Comparison of ENCODE assay signal across 20 mouse cellular contexts in genomic region chr11:5423000-5423399, GRCm38 (mm10). TPM values are rescaled to one million over a fixed set of nuclear protein-coding genes. Genes with fewer than 3 reads are reported as not detected.
DNase-seq lines count a peak whose midpoint lies in the region; ATAC-seq and TF ChIP-seq lines count a peak whose summit lies in the region.
"Had no signal": no experiment of that assay in that cellular context is flagged by ENCODE, and none has a peak within 500 bp of the region (broad histone marks: within the 10 kb centered on the region; RNA-seq: fewer than 3 reads in every experiment).

No protein-coding gene starts in this region.

- peaks cover 32% of the 10 kb centered on the region for H3K4me1 ChIP-seq in embryonic facial prominence, embryonic 15.5 days
- H3K4me1 ChIP-seq in embryonic facial prominence, embryonic 10.5 days: peaks cover 52% of the 10 kb centered on the region
- peaks cover 50% of the 10 kb centered on the region for H3K4me1 ChIP-seq in heart, embryonic 16.5 days (ENCODE audit: control insufficient read depth, insufficient read depth, low read length)
- peaks cover 44% of the 10 kb centered on the region for H3K4me1 ChIP-seq in lung, embryonic 14.5 days (ENCODE audit: insufficient read depth)
- peaks cover 23 to 24% of the 10 kb centered on the region in 2 experiments for H3K4me1 ChIP-seq in MEL (ENCODE audit: control insufficient read depth in 1 of 2, insufficient read depth in 2 of 2, low read length in 2 of 2)

- H3K4me3 ChIP-seq in embryonic facial prominence, embryonic 15.5 days (replicated peaks): no peak overlapping the region
- no peak overlapping the region for H3K4me3 ChIP-seq in embryonic facial prominence, embryonic 10.5 days
- H3K4me3 ChIP-seq in heart, embryonic 16.5 days (ENCODE audit: low read length): no peak overlapping the region
- no peak overlapping the region for H3K4me3 ChIP-seq in lung, embryonic 14.5 days (ENCODE audit: low read depth, low read length)
- no peak overlapping the region for H3K4me3 ChIP-seq in MEL (ENCODE audit: control insufficient read depth in 1 of 2, insufficient read depth in 1 of 2, low read depth in 2 of 2, low read length in 2 of 2)
- H3K4me3 ChIP-seq: erythroblast, embryonic 14.5 days; forebrain, embryonic 10.5 days; heart, embryonic 13.5 days; hindbrain, embryonic 10.5 days; intestine, embryonic 15.5 days had no signal

- 0 out of 2 replicates have a peak overlapping the region, but pooled peaks have one; percentile 40 for H3K27ac ChIP-seq in embryonic facial prominence, embryonic 15.5 days (replicated peaks)
- no peak overlapping the region for H3K27ac ChIP-seq in embryonic facial prominence, embryonic 10.5 days (replicated peaks)
- peak overlapping the region; percentile 85; the same call in 1 of the 2 replicates for H3K27ac ChIP-seq in heart, embryonic 16.5 days (ENCODE audit: low read length)
- H3K27ac ChIP-seq in lung, embryonic 14.5 days (ENCODE audit: low read depth): peak overlapping the region; percentile 60; the same call in 1 of the 2 replicates
- no peak overlapping the region for H3K27ac ChIP-seq in MEL (ENCODE audit: control insufficient read depth, low read depth, low read length)
- H3K27ac ChIP-seq: forebrain, embryonic 10.5 days; heart, embryonic 13.5 days; hindbrain, embryonic 10.5 days; hindbrain, embryonic 14.5 days; intestine, embryonic 15.5 days had no signal

- TF ChIP-seq POLR2A in MEL (IDR thresholded peaks at IDR 0.05; ENCODE audit: control insufficient read depth in 1 of 2, insufficient read depth in 1 of 2, low read depth in 1 of 2, low read length in 2 of 2, poor library complexity in 1 of 2): no peak

- TF ChIP-seq RAD21 in MEL (IDR thresholded peaks at IDR 0.05; ENCODE audit: low read depth, low read length): no peak

- DNase-seq in embryonic facial prominence, embryonic 10.5 days (ENCODE audit: low spot score): no peak
- DNase-seq in heart, postnatal 36 days: no peak
- DNase-seq in lung, embryonic 14.5 days: no peak
- DNase-seq in lung, postnatal 10 days: no peak
- no peak for DNase-seq in MEL (ENCODE audit: low read depth, low spot score)
- DNase-seq: adrenal gland, adult 2 months; adrenal gland, postnatal 25 days; cerebellum, adult 8-10 months; cerebellum, postnatal 36 days; heart, postnatal 10 days had no signal

- intact Hi-C loops in heart, postnatal 36 days (cut with DNase I): no loop called here

- no peak overlapping the region for H3K4me2 ChIP-seq in embryonic facial prominence, embryonic 15.5 days (replicated peaks)
- H3K4me2 ChIP-seq in heart, embryonic 16.5 days (ENCODE audit: low read depth, low read length): no peak overlapping the region
- no peak overlapping the region for H3K4me2 ChIP-seq in lung, embryonic 14.5 days
- H3K4me2 ChIP-seq: heart, embryonic 13.5 days; hindbrain, embryonic 14.5 days; intestine, embryonic 15.5 days had no signal

- H3K27me3 ChIP-seq in embryonic facial prominence, embryonic 15.5 days: no peaks in the 10 kb centered on the region
- no peaks in the 10 kb centered on the region for H3K27me3 ChIP-seq in embryonic facial prominence, embryonic 10.5 days (replicated peaks; ENCODE audit: low read depth, poor library complexity, severe bottlenecking)
- H3K27me3 ChIP-seq in heart, embryonic 16.5 days (ENCODE audit: control insufficient read depth, insufficient read depth, low read length): no peaks in the 10 kb centered on the region
- H3K27me3 ChIP-seq in lung, embryonic 14.5 days (ENCODE audit: insufficient read depth, low read length): no peaks in the 10 kb centered on the region
- no peaks in the 10 kb centered on the region for H3K27me3 ChIP-seq in MEL (ENCODE audit: control insufficient read depth in 1 of 2, insufficient read depth in 2 of 2, low read length in 2 of 2)
- H3K27me3 ChIP-seq: CH12.LX; heart, embryonic 13.5 days; intestine, embryonic 15.5 days had no signal

- H3K9me3 ChIP-seq in embryonic facial prominence, embryonic 15.5 days (replicated peaks): no peaks in the 10 kb centered on the region
- no peaks in the 10 kb centered on the region for H3K9me3 ChIP-seq in embryonic facial prominence, embryonic 10.5 days
- no peaks in the 10 kb centered on the region for H3K9me3 ChIP-seq in heart, embryonic 16.5 days (replicated peaks; ENCODE audit: control insufficient read depth, low read length)
- H3K9me3 ChIP-seq in lung, embryonic 14.5 days (ENCODE audit: low read depth, low read length): no peaks in the 10 kb centered on the region
- no peaks in the 10 kb centered on the region for H3K9me3 ChIP-seq in MEL (replicated peaks; ENCODE audit: insufficient read depth, low read length)
- H3K9me3 ChIP-seq: forebrain, embryonic 10.5 days; heart, embryonic 13.5 days; hindbrain, embryonic 10.5 days; intestine, embryonic 15.5 days had no signal

- H3K9ac ChIP-seq in embryonic facial prominence, embryonic 15.5 days: no peak overlapping the region
- no peak overlapping the region for H3K9ac ChIP-seq in heart, embryonic 16.5 days (ENCODE audit: low read length)
- no peak overlapping the region for H3K9ac ChIP-seq in lung, embryonic 14.5 days
- H3K9ac ChIP-seq in MEL (ENCODE audit: control insufficient read depth, low read depth, low read length, poor library complexity, severe bottlenecking): no peak overlapping the region
- H3K9ac ChIP-seq: heart, embryonic 13.5 days; hindbrain, embryonic 14.5 days; intestine, embryonic 15.5 days had no signal

- ATAC-seq in embryonic facial prominence, embryonic 15.5 days (ENCODE audit: insufficient number of reproducible peaks, low FRiP score, low TSS enrichment, low read depth): no peak
- no peak for ATAC-seq in heart, embryonic 16.5 days (replicated peaks; ENCODE audit: extremely low read depth, insufficient read depth, low FRiP score)
- no peak for ATAC-seq in lung, embryonic 14.5 days (ENCODE audit: insufficient read depth)
- ATAC-seq: forebrain, embryonic 14.5 days; intestine, embryonic 15.5 days had no signal

- no peak for TF ChIP-seq CTCF in lung, embryonic 14.5 days (IDR thresholded peaks at IDR 0.05; ENCODE audit: low read depth)
- TF ChIP-seq CTCF in MEL (IDR thresholded peaks at IDR 0.05 in 2 of 3, conservative IDR thresholded peaks at IDR 0.05 in 1 of 3; ENCODE audit: control insufficient read depth in 1 of 3, insufficient read depth in 1 of 3, low read depth in 2 of 3, low read length in 3 of 3, poor library complexity in 1 of 3, severe bottlenecking in 1 of 3): no peak

- H3K79me2 ChIP-seq in MEL (ENCODE audit: control insufficient read depth, insufficient read depth, low read length, poor library complexity): peaks cover 42% of the 10 kb centered on the region

- TF ChIP-seq EP300 in MEL (IDR thresholded peaks at IDR 0.05; ENCODE audit: low read depth in 1 of 2, low read length in 2 of 2): no peak

- no peaks in the 10 kb centered on the region for H3K36me3 ChIP-seq in embryonic facial prominence, embryonic 15.5 days
- no peaks in the 10 kb centered on the region for H3K36me3 ChIP-seq in embryonic facial prominence, embryonic 10.5 days (replicated peaks)
- no peaks in the 10 kb centered on the region for H3K36me3 ChIP-seq in heart, embryonic 16.5 days (ENCODE audit: control insufficient read depth, insufficient read depth)
- H3K36me3 ChIP-seq in lung, embryonic 14.5 days (ENCODE audit: insufficient read depth): no peaks in the 10 kb centered on the region
- peaks cover 0 to 27% of the 10 kb centered on the region in 2 experiments; a peak in 2 of 4 replicates for H3K36me3 ChIP-seq in MEL (ENCODE audit: control insufficient read depth in 1 of 2, insufficient read depth in 2 of 2, low read length in 2 of 2)
- H3K36me3 ChIP-seq: forebrain, embryonic 10.5 days; heart, embryonic 13.5 days; hindbrain, embryonic 10.5 days; intestine, embryonic 15.5 days had no signal

TF ChIP-seq in MEL, 35 proteins besides CTCF, POLR2A, EP300 and RAD21:
- TF ChIP-seq JUND (IDR thresholded peaks at IDR 0.05; ENCODE audit: low read depth, low read length) (no peak), POLR2AphosphoS2 (IDR thresholded peaks at IDR 0.05; ENCODE audit: low read length) (no peak), TBP (IDR thresholded peaks at IDR 0.05; ENCODE audit: low read depth, low read length) (no peak), ZC3H11A (IDR thresholded peaks at IDR 0.05; ENCODE audit: low read depth, low read length) (no peak), MAZ (IDR thresholded peaks at IDR 0.05; ENCODE audit: low read depth, low read length) (no peak), TCF12 (IDR thresholded peaks at IDR 0.05; ENCODE audit: low read depth, low read length) (no peak), MEF2A (IDR thresholded peaks at IDR 0.05; ENCODE audit: extremely low read depth, insufficient replicate concordance, low read depth, low read length, poor library complexity, severe bottlenecking) (no peak), USF1 (IDR thresholded peaks at IDR 0.05; ENCODE audit: low read depth, low read length) (no peak), GABPA (IDR thresholded peaks at IDR 0.05; ENCODE audit: low read depth, low read length) (no peak), ELF1 (IDR thresholded peaks at IDR 0.05; ENCODE audit: low read depth, low read length) (no peak), ZKSCAN1 (IDR thresholded peaks at IDR 0.05; ENCODE audit: low read depth, low read length) (peak; percentile 66; the same call in 1 of the 2 replicates), MYB (IDR thresholded peaks at IDR 0.05; ENCODE audit: low read depth, low read length) (no peak), GATA1 (IDR thresholded peaks at IDR 0.05; ENCODE audit: low read depth, low read length) (peak; percentile 4; the same call in 1 of the 2 replicates), MXI1 (IDR thresholded peaks at IDR 0.05; ENCODE audit: low read depth, low read length) (no peak)

RNA-seq across cellular contexts. Expression of gene Znrf3, which starts 21.6 kb away (rescaled TPM):
- polyA plus RNA-seq in embryonic facial prominence, embryonic 15.5 days (2015; fragmentation: Nextera tagmentation; extraction: Ambion mirVana): 15.9 and 16.9 TPM in 2 replicates
- polyA plus RNA-seq in embryonic facial prominence, embryonic 10.5 days (2016; fragmentation: Nextera tagmentation; extraction: Ambion mirVana): 13.1 and 13.8 TPM in 2 replicates
- polyA plus RNA-seq in heart, embryonic 16.5 days (2015; fragmentation: Nextera tagmentation; extraction: Ambion mirVana): 6.5 and 7.3 TPM in 2 replicates
- total RNA-seq in heart, postnatal 36 days (2021): 1 to 10 TPM; 8.7 to 9.1 TPM
- 16.8 and 18.0 TPM in 2 replicates for polyA plus RNA-seq in lung, embryonic 14.5 days (2014; fragmentation: Nextera tagmentation; extraction: Ambion mirVana)
- total RNA-seq in MEL (2012; rRNA removed): 8.2 and 9.2 TPM in 2 replicates
- polyA plus RNA-seq in MEL (2012; ENCODE audit: insufficient read depth in 1 of 2, insufficient read length in 2 of 2, low read depth in 1 of 2, low replicate concordance in 2 of 2, missing spikeins in 1 of 2): 1 to 10 TPM in 1 of 2 experiments, not detected in 1; 9.0 TPM

Comparison
In these comparisons a context has a peak if more than half of its experiments do, and no peak if none do; other contexts are left out.
1. H3K27ac ChIP-seq: peak in embryonic facial prominence, embryonic 15.5 days (single experiment), heart, embryonic 16.5 days (single experiment) and lung, embryonic 14.5 days (single experiment); none in embryonic facial prominence, embryonic 10.5 days (single experiment) and MEL (single experiment).